Mouse (Mus musculus): ENCODE measurements around the gene Tcte1.

Gene Tcte1

DNA sequence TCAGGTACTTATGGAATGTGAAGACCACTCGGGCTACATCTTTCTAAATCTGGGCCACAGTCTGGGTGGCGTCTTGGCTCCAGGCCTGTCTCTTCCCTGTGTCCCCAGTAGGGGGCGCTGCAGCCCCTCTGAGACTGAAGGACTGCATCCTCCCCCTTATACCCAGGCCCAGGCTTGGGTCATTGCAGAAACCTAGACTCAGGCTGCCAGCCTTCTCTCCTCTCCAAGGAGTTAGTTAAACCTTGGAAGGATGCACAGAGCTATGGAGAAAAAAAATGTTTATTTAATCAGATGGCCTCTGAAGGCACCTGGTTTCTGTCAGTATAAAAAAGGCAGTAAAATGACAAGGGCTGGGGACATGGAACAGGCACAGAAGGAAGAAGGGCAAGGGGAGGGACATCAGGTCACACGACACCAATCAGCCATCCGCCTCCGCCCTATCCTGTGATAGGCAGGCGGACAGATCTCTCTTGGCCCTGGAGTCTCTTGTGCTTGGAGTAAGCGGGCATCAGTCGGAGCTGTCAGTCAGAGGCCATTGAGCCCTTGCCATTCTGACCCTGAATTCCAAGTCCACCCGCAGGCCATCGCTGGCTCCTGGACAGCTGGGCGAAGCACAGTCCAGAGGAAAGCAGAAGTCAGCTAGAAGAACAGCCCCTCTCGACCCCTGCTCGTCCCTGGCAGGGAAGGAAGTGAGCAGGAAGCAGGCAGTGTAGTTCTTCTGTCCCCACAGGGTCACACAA lies 61.9 kb downstream of the Tcte1 start:
- DNase-seq (ENCODE audit: low spot score in 2 of 2): peak; percentile 74 to 84

DNA sequence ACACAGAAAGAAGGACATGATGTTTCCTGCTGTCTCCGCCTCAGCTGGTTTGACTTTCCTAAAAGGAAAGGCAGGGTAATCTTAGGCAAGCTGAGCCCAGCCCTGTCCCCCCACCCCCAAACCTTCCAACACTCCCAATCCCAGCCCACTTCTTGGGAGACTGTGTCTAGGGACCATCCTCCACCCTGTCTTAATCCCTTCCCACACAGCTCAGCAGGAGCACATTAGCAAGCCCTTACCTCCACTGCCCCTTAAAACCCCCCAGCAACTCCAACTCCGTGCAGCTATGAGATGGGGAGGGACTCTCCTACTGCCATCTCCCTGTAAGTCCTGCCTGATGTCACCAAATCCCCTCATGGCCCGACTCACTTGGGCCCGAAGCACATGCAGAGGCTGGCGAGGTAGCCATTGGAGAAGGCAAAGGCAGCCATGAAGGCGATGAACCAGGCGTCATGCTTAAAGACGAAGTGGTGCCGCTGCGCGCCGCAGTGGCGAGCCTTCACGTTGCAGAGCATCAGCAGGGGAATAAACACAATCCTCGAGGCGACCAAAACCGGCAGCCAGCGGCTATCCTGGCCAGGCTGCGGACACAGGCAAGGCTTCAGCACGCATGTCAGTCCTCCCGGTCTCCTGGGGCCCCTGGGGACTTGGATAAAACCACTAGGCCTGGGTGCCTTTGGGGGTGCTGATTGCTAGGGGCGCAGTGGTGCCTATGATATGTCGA lies 62.7 kb downstream of the Tcte1 start:
- DNase-seq (ENCODE audit: low spot score in 2 of 2): no peak

DNA sequence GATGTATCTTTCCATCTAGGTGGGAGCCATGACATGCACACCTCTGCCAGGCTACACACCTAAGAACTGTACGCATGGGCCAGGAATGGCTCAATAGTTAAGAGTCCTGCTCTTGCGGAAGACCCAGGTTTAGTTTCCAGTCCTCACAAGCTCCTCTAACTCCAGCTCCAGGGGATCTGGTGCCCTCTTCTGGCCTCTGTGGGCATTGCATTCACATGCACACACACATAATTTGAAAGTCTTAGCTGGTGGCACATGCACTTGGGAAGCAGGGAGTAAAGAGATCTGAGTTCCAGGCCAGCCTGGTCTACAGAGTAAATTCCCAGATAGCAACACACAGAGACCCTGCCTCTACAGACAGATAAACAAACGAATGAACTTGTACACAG lies 63.2 kb downstream of the Tcte1 start:
- no peak for DNase-seq (ENCODE audit: low spot score in 2 of 2)

GRCm38 (mm10) chr17:45588370-45588769 lies 65.1 kb downstream of the Tcte1 start:
- no peak for DNase-seq (ENCODE audit: low spot score in 2 of 2)

DNA sequence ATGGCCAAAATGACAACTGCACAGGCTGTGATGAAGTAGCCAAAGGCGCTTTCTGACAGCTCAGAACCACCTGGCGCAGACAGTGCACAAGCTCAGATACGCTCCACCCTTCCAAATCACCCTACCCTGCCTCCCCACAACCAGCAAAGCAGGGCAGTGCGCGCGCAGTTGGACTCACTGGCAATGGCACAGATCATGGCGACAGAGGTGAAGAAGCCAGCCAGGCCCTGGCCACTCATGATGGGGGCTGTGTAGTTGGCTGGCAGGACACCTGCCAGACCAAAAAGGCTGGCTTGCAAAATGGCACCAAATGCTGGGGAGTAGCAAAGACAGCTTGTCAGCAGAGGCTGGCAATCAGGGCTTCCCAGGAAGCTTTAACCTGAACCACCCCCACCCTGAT lies 66.0 kb downstream of the Tcte1 start:
- no peak for DNase-seq (ENCODE audit: low spot score in 2 of 2)

GRCm38 (mm10) chr17:45589844-45590243 lies 66.6 kb downstream of the Tcte1 start:
- DNase-seq (ENCODE audit: low spot score in 2 of 2): no peak

- no peak for DNase-seq (ENCODE audit: low spot score in 2 of 2)
These were observed 67.2 kb downstream of the Tcte1 start for GRCm38 (mm10) chr17:45590410-45590809.

DNA sequence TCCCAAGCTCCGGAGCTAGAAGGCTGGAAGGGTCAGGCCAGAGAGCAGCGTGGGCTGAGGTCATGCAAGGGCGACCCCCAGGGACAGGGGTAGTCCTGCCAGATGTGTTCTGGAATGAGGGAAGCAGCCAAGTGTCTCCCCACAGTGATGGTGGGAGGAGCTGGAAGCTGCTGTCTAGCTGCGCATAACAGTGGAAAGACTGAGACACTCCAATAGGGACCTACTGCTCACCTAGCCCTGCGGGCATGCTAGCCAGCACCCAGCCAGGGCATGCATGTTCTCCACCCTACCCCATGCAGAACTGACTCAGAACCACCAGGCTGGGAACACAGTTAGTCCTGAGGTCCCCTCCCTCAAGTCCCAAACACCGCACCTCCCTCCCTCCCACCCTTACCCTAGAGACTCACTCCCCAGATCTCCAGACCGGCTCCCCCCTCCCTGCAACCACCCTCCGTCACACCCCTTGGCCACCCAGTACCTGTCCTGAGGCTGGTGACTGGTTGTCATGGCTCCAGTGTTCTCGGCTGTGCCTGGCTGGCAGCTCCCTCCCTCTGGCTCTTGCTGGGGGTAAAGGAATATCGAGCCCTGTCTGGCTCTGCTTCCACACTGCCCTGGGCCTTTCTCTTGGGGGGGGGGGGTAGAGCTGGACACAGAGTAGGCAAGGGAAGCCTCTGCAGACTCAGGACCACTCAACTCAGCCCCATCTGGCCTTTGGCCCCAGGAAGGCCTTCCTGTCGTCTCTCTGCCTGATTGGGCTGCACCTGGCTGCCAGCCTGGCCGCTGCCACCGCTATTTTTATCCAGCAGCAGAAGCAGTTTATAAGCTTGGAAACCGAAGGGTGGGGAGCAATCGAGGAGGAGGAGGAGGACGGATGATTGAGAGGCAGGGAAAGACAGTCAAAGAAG lies 68.7 kb downstream of the Tcte1 start:
- peak in 1 of 2 experiments; percentile 52 for DNase-seq (ENCODE audit: low spot score in 2 of 2)
